Mouse (Mus musculus) erythroblast, embryonic 14.5 days (primary cell): ENCODE measurements around the gene Gm17402.

Experiments
- GATA1 ChIP-seq: IDR thresholded peaks from 2 replicates; pipeline ENCODE4 v1.6.1; 2012; ENCODE audit warnings: low read length, inconsistent platforms, mixed read lengths
- TAL1 ChIP-seq: IDR thresholded peaks from 3 replicates; pipeline ENCODE4 v1.6.1; 2012; ENCODE audit warnings: low read length, inconsistent platforms, mixed read lengths

- TF ChIP-seq TAL1 (no peak), GATA1 (no peak)
Measured at GRCm38 (mm10) chr3:67339558-67339957, 35.4 kb downstream of the Gm17402 start.
